Mouse (Mus musculus): ENCODE data around the gene Tmed1.

- no peak for TF ChIP-seq POLR2A (IDR thresholded peaks at IDR 0.05; ENCODE audit: insufficient read depth, low read depth, low read length)
- no peak for TF ChIP-seq CTCF (IDR thresholded peaks at IDR 0.05)
- TF ChIP-seq EP300 (IDR thresholded peaks at IDR 0.05; ENCODE audit: insufficient read depth, low read depth, low read length): no peak
These were observed 4.3 kb downstream of the Tmed1 start for GRCm38 (mm10) chr9:21505767-21506166.

All from heart, adult 2 months (tissue).